Mouse (Mus musculus) Patski (cell line): ENCODE measurements around the gene Gtf2ird2. TPM values are rescaled to one million over a fixed set of nuclear protein-coding genes. Genes with fewer than 3 reads are reported as not detected.
A peak's percentile ranks its signal among the peaks of the same experiment; 100 is the strongest.

ENCODE experiments used
- ATAC-seq: fragments of 100-300 bp; one replicate; pipeline ENCODE4 v1.8.0; 2021
- CTCF ChIA-PET: fragments of 350-600 bp; sonication (Branson Sonifier 250); formaldehyde crosslinking; loops from one replicate; lab custom pipeline; 2022; ENCODE audit warnings: inconsistent platforms; lab: Charles Lee
- POLR2A ChIA-PET: fragments of 350-600 bp; sonication (Branson Sonifier 250); formaldehyde crosslinking; loops from one replicate; lab custom pipeline; 2022; ENCODE audit warnings: antibody characterized with exemption, inconsistent platforms; lab: Charles Lee
- DNase-seq: peaks from one replicate; pipeline ENCODE4 v3.0.0-alpha.2; 2011; ENCODE audit warnings: low read depth, low spot score
- H3K27me3 ChIP-seq: fragments of 371-371 bp; one replicate; pipeline ENCODE4 v1.5.1; 2021
- CTCF ChIP-seq: fragments of 100-300 bp; IDR thresholded peaks from one replicate; pipeline ENCODE4 v1.5.1; 2021
- in situ Hi-C: fragments of 300-500 bp; cut with MboI; formaldehyde crosslinking; loops from 3 replicates; pipeline ENCODE4 v1.11.1; 2018; ENCODE audit warnings: low pct_unique_long_range_greater_than_20kb, mixed read lengths
- polyA plus RNA-seq: library from polyadenylated mRNA; unstranded; gene quantifications from one replicate; pipeline ENCODE4 v1.2.3, GENCODE M21; 2021

The Gtf2ird2 gene
- polyA plus RNA-seq, 1 experiment from 2014 or later, result 11.1 TPM

GRCm38 (mm10) chr5:134243661-134244436 is 60.0 kb downstream of the Gtf2ird2 start:
- no peak for TF ChIP-seq CTCF
- CTCF ChIA-PET, result interaction anchor here (0.7 to 1.1 kb wide), 3 partner anchors 7 to 104 kb away, joined by 3 read pairs; no protein-coding TSS in a partner anchor
- POLR2A ChIA-PET, result interaction anchor here (0.6 to 1.1 kb wide), 4 partner anchors 9 to 105 kb away, joined by 3 read pairs; no protein-coding TSS in a partner anchor
- in situ Hi-C loops, result no loop called here
- no peaks in the 10 kb centered on the region for H3K27me3 ChIP-seq
- DNase-seq (no peak), ATAC-seq (no peak)

- no peak for DNase-seq
- CTCF ChIA-PET, result interaction anchor here (1.1 kb wide), 1 partner anchor 8 kb away, joined by 3 read pairs; no protein-coding TSS in a partner anchor
Measured at GRCm38 (mm10) chr5:134244890-134245289, 61.1 kb downstream of the Gtf2ird2 start.

GRCm38 (mm10) chr5:134246146-134246545 is 62.3 kb downstream of the Gtf2ird2 start:
- no peak for TF ChIP-seq CTCF
- no peaks in the 10 kb centered on the region for H3K27me3 ChIP-seq
- in situ Hi-C loops, result no loop called here
- CTCF ChIA-PET, result interaction anchor here (0.6 kb wide), 1 partner anchor 8 kb away, joined by 3 read pairs; no protein-coding TSS in a partner anchor
- ATAC-seq (no peak), DNase-seq (peak; percentile 19)
- POLR2A ChIA-PET, result no interaction called here

More at GRCm38 (mm10) chr5:134244890-134245289, 61.1 kb downstream of the Gtf2ird2 start:
- in situ Hi-C loops, result no loop called here
- no peak for ATAC-seq
- POLR2A ChIA-PET, result no interaction called here
- no peak for TF ChIP-seq CTCF
- no peaks in the 10 kb centered on the region for H3K27me3 ChIP-seq

DNA sequence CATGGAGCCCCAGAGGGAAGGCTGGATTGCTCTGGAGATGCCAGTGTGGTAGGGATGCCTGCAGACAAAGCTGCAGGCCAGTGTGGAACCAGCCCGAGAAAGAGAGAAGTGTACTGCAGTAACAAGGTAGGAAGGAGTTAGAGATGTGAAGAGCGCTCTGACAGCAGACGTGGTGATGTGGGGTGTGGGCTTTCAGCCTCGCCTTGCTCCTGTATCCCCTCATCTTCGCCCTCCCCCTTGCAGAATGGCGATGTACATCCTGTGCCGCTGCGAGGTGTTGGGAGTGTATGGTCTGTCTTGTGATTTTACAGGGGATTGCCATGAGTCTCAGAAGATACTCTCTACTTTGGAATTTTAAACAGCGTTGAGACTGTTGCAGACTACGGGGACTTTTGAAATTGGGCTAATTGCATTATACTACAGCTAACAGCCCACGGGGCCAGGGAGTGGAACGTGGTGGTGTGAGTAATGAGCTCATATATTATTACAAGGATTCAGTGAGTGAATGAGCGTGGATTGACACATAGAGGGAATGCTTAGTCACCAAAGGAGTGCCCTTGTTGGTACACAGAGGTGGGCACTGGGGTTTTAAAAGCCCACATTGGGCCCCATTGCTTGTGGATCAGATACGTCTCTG is 64.9 kb downstream of the Gtf2ird2 start:
- in situ Hi-C loops, result no loop called here
- H3K27me3 ChIP-seq, result no peaks in the 10 kb centered on the region
- DNase-seq (no peak), ATAC-seq (no peak)
- TF ChIP-seq CTCF, result no peak
- ChIA-PET POLR2A (interaction anchor here (1.0 to 1.2 kb wide), 3 partner anchors 9 to 60 kb away, joined by 5 to 10 read pairs (median 6); no protein-coding TSS in a partner anchor), CTCF (interaction anchor here (0.6 to 1.6 kb wide), 2 partner anchors 10 to 11 kb away, joined by 3 to 5 read pairs; no protein-coding TSS in a partner anchor)

DNA sequence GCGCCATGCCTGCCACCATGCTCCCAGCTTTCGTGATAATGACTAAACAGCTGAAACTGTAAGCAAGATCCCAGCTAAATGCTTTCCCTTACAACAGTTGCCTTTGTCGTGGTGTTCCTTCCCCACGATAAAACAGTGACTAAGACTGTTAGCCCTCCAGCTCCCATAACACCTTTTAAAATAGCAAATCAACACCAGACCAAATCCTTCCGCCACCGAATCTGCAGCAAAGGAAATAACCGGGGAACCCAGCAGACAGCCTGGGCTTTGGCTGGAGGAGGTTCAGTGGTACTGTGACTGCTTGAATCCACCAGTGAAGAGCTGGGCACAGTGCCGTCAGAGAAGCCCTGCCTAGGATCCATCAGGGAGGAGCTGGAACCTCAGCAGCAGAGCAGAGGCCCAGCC is 65.4 kb downstream of the Gtf2ird2 start:
- H3K27me3 ChIP-seq, result no peaks in the 10 kb centered on the region
- ChIA-PET CTCF (interaction anchor here (0.6 to 1.6 kb wide), 4 partner anchors 10 to 15 kb away, joined by 3 to 5 read pairs (median 3); no protein-coding TSS in a partner anchor), POLR2A (interaction anchor here (1.0 to 1.2 kb wide), 3 partner anchors 9 to 61 kb away, joined by 5 to 10 read pairs (median 6); no protein-coding TSS in a partner anchor)
- in situ Hi-C loops, result no loop called here
- no peak for TF ChIP-seq CTCF
- DNase-seq (no peak), ATAC-seq (peak; percentile 19)

DNA sequence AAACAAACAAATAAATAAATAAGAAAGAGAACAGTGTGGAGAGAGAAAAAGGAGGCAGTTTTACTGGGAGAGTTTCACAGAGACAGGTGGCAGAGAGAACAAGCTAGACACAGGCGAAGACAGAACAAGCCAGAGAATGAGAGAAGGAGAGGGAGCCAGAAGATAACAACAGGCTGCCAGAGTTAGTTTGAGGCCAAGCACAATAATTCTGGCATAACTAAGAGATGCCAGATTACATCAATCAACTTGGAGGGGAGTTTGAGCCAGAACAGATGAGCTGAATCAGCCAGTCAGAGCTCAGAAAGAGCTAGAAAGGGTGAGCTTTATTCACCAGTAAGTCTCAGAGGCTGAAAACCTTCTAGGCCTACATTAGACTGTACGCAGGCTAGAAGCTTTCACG is 66.8 kb downstream of the Gtf2ird2 start:
- no peak for TF ChIP-seq CTCF
- ATAC-seq, result no peak
- DNase-seq, result no peak
- no peaks in the 10 kb centered on the region for H3K27me3 ChIP-seq
- in situ Hi-C loops, result no loop called here
- POLR2A ChIA-PET, result no interaction called here
- CTCF ChIA-PET, result interaction anchor here (0.7 to 1.4 kb wide), 3 partner anchors 12 to 20 kb away, joined by 3 read pairs; no protein-coding TSS in a partner anchor

- H3K27me3 ChIP-seq, result no peaks in the 10 kb centered on the region
- no peak for TF ChIP-seq CTCF
- POLR2A ChIA-PET, result interaction anchor here (0.6 kb wide), 1 partner anchor 23 kb away, joined by 3 read pairs; no protein-coding TSS in a partner anchor
- CTCF ChIA-PET, result interaction anchor here (0.7 kb wide), 1 partner anchor 20 kb away, joined by 3 read pairs; no protein-coding TSS in a partner anchor
- ATAC-seq (no peak), DNase-seq (no peak)
- in situ Hi-C loops, result no loop called here
Measured at GRCm38 (mm10) chr5:134251083-134251482, 67.3 kb downstream of the Gtf2ird2 start.

DNA sequence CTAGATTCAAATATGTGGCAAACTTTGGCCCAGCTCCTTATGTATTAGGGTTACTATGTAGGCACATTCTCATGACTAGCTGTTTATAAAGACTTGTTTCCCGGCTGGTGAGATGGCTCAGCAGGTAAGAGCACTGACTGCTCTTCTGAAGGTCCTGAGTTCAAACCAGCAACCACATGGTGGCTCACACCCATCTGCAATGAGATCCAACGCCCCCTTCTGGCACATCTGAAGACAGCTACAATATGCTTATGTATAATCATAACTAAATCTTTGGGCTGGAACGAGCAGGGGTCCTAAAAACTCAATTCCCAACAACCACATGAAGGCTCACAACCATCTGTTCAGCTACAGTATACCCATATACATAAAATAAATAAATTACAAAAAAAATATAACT is 70.0 kb downstream of the Gtf2ird2 start:
- in situ Hi-C loops, result no loop called here
- no peak for TF ChIP-seq CTCF
- CTCF ChIA-PET, result interaction anchor here (1.3 to 1.4 kb wide), 3 partner anchors 8 to 117 kb away, joined by 3 read pairs; no protein-coding TSS in a partner anchor
- ATAC-seq, result no peak
- no peaks in the 10 kb centered on the region for H3K27me3 ChIP-seq
- DNase-seq, result no peak
- POLR2A ChIA-PET, result interaction anchor here (0.6 to 1.1 kb wide), 3 partner anchors 11 to 116 kb away, joined by 3 to 4 read pairs (median 4); no protein-coding TSS in a partner anchor

DNA sequence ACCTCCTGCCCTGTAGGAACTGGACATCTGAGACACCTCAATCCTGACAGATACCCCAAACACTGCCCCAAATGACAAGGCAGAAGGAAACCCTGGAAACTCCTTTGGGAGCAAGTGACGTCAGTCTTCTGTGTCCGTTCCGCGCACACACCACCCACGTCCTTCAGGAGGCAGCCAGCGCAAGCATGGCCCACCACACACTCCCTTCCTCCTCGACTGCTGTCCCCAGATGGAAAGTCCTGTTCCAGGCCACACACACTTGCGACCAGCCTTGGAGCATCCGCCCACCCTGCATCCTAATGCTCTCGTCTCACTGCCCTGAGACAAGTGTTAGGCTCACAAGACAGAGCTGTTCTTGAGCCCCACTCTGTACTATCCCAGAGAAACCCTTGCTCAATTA is 71.5 kb downstream of the Gtf2ird2 start:
- ATAC-seq (no peak), DNase-seq (no peak)
- no peaks in the 10 kb centered on the region for H3K27me3 ChIP-seq
- POLR2A ChIA-PET, result no interaction called here
- TF ChIP-seq CTCF, result no peak
- in situ Hi-C loops, result no loop called here
- CTCF ChIA-PET, result interaction anchor here (1.0 to 1.3 kb wide), 2 partner anchors 10 to 116 kb away, joined by 3 read pairs; no protein-coding TSS in a partner anchor
